Mouse (Mus musculus) hindbrain, embryonic 16.5 days (tissue): ENCODE results near the gene Selenoo. TPM values are rescaled to one million over a fixed set of nuclear protein-coding genes. Genes with fewer than 3 reads are reported as not detected.

ENCODE experiments used
- ATAC-seq: fragments of 200-750 bp; cut with Nextera tagmentation; 2 replicates; pipeline ENCODE4 v1.8.0; 2017; ENCODE audit warnings: moderate TSS enrichment, moderate library complexity
- H3K27ac ChIP-seq: fragments of 300-500 bp; sonication (generic); 2 replicates; pipeline ENCODE4 v1.5.1; 2014; ENCODE audit warnings: low read depth, mild to moderate bottlenecking, control low read depth, low read length, moderate library complexity
- H3K27me3 ChIP-seq: fragments of 300-500 bp; sonication (generic); replicated peaks from 2 replicates; pipeline ENCODE4 v1.6.1; 2014; ENCODE audit warnings: low read length; ENCODE audit not compliant: control insufficient read depth, insufficient read depth
- H3K36me3 ChIP-seq: fragments of 300-500 bp; sonication (generic); 2 replicates; pipeline ENCODE4 v1.6.1; 2014; ENCODE audit warnings: mild to moderate bottlenecking, low read length, moderate library complexity, mixed read lengths; ENCODE audit not compliant: control insufficient read depth, insufficient read depth
- H3K4me1 ChIP-seq: fragments of 300-500 bp; sonication (generic); 2 replicates; pipeline ENCODE4 v1.6.1; 2014; ENCODE audit warnings: low read depth, low read length; ENCODE audit not compliant: control insufficient read depth, insufficient read depth
- H3K4me2 ChIP-seq: fragments of 300-500 bp; sonication (generic); 2 replicates; pipeline ENCODE4 v1.6.1; 2014; ENCODE audit warnings: mild to moderate bottlenecking, low read length, control low read depth, moderate library complexity
- H3K4me3 ChIP-seq: fragments of 300-500 bp; sonication (generic); 2 replicates; pipeline ENCODE4 v1.5.1; 2014; ENCODE audit warnings: mild to moderate bottlenecking, low read length, control low read depth, moderate library complexity
- H3K9ac ChIP-seq: fragments of 300-500 bp; sonication (generic); 2 replicates; pipeline ENCODE4 v1.6.1; 2014; ENCODE audit warnings: low read depth, mild to moderate bottlenecking, control low read depth, low read length, moderate library complexity
- H3K9me3 ChIP-seq: fragments of 300-500 bp; sonication (generic); 2 replicates; pipeline ENCODE4 v1.6.1; 2014; ENCODE audit warnings: mild to moderate bottlenecking, low read length, moderate library complexity; ENCODE audit not compliant: control insufficient read depth
- WGBS: fragments of 180-500 bp; shearing (Covaris S2); extraction: QIAGEN DNeasy Blood & Tissue Kit; methylation state at CpG from one replicate; pipeline ENCODE4 v1.1.7; 2014; 5-methylcytosine and 5-hydroxymethylcytosine counted together
- polyA plus RNA-seq: library from polyadenylated mRNA; unstranded; fragments of >200 nt; fragmentation: Nextera tagmentation; extraction: Ambion mirVana; gene quantifications from 2 replicates; pipeline ENCODE4 v1.2.1, GENCODE M21; 2015

The Selenoo gene
- polyA plus RNA-seq, 1 experiment from 2014 or later, result 16.4 TPM

- no peak for ATAC-seq
- H3K4me2 ChIP-seq, result no peak overlapping the region
- 88% methylated on average over 9 of the region's 9 CpGs for WGBS
Measured at GRCm38 (mm10) chr15:89110147-89110546, 21.3 kb downstream of the Selenoo start.

GRCm38 (mm10) chr15:89118007-89118406 lies 29.1 kb downstream of the Selenoo start:
- Histone ChIP-seq H3K9ac (no peak overlapping the region), H3K9me3 (no peaks in the 10 kb centered on the region), H3K4me2 (no peak overlapping the region), H3K27me3 (no peaks in the 10 kb centered on the region), H3K4me1 (peaks cover 30% of the 10 kb centered on the region), H3K36me3 (peaks cover 18% of the 10 kb centered on the region), H3K27ac (no peak overlapping the region), H3K4me3 (no peak overlapping the region)
- ATAC-seq, result no peak

More at GRCm38 (mm10) chr15:89110147-89110546, 21.3 kb downstream of the Selenoo start:
- no peaks in the 10 kb centered on the region for H3K4me1 ChIP-seq
- H3K9me3 ChIP-seq, result no peaks in the 10 kb centered on the region
- no peaks in the 10 kb centered on the region for H3K27me3 ChIP-seq
- H3K4me3 ChIP-seq, result no peak overlapping the region
- H3K36me3 ChIP-seq, result peaks cover 52% of the 10 kb centered on the region
- no peak overlapping the region for H3K9ac ChIP-seq
- H3K27ac ChIP-seq, result no peak overlapping the region

DNA sequence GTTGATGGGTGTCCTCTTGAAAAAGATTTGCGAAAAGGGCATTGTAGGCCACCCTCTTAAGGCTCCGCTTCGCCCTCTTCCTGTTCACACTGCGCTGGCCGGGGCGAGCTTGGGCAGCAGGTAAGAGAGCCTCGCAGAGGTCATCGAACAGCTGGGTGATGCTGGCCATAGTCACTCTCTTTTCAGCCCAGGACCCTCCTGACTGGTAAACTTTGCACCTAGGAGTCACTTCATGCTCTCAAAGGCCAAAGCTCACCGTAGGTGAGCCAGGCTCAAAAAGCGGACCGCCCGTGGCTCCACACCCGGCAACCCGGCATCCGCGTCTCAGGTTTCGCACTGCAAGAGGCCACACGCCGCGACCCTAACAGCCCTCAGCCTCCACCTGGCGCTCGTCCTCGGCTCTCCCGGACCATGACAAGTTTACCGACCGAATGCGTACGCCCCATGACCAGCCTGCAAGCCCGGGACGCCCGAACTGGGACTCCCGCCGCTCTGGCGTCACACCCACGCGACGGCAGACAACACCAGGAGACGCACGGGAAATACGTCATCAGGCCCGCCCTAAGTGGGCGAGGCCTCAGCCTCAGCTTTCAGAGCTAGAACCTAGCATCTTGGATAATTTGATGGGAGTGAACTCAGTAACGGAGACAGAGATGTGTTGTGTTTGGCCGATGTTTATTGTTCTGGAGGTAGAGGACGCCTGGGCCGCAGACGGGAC lies 33.9 kb downstream of the Selenoo start, which contains the start of gene Tubgcp6:
TSS of gene Tubgcp6 (minus strand) at position 464 of the 718 bp plus-strand sequence.
- no peaks in the 10 kb centered on the region for H3K27me3 ChIP-seq
- H3K9ac ChIP-seq, result peak within 1 kb of the TSS; percentile 86
- no peaks in the 10 kb centered on the region for H3K9me3 ChIP-seq
- WGBS, result under 1% methylated on average over 47 of the region's 47 CpGs
- peak; percentile 85 for ATAC-seq
- no peaks in the 10 kb centered on the region for H3K36me3 ChIP-seq
- peaks cover 43% of the 10 kb centered on the region for H3K4me1 ChIP-seq
- H3K27ac ChIP-seq, result peak within 1 kb of the TSS; percentile 89
- H3K4me3 ChIP-seq, result peak within 1 kb of the TSS; percentile 91
- peak within 1 kb of the TSS; percentile 98 for H3K4me2 ChIP-seq

DNA sequence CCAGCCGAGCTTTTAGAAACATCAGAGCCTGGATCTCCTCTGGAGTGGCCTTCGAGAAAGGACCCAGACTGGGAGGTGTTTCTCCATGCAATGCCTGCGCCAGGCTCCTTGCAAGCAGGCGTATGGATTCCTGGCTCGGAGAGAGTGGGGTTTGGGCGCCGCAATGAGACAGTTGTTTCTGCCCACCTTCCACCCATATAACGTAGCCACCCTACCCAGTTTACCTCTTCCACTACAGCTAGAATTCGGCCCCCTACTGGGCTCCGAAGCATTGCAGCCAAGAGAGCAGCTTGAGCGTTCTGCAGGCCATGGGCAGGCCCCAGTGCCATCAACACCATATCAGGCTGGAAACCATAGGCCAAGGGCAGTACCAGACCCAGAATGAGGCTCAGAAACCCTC lies 34.7 kb downstream of the Selenoo start:
- ATAC-seq, result 0 out of 2 replicates have a peak, but pooled peaks have one; percentile 7
- WGBS, result 34% methylated on average over 11 of the region's 11 CpGs
- H3K4me3 ChIP-seq, result peak overlapping the region; percentile 91

DNA sequence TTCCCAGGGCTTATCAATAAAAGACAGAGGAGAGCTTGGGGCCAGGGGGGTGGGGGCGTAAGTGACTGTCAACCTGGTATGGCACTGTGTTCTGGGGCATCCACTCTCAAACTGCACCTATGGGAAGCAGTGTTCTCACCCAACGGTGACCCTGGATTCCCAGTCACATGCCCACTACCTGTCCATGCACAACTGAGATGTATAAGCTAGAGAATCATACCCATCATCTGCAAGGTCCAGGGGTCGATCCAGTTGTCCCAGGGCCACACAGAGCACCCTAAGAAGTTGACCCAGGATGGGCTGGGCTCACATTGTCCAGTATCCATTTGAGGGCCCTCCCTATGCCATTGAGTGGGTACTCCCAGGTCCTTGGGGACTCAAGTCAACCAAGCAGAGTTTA lies 35.4 kb downstream of the Selenoo start:
- Histone ChIP-seq H3K27me3 (no peaks in the 10 kb centered on the region), H3K9me3 (no peaks in the 10 kb centered on the region), H3K9ac (peak overlapping the region; percentile 31; the same call in 1 of the 2 replicates), H3K4me1 (peaks cover 51% of the 10 kb centered on the region), H3K27ac (no peak overlapping the region), H3K4me2 (no peak overlapping the region), H3K36me3 (no peaks in the 10 kb centered on the region), H3K4me3 (no peak overlapping the region)
- ATAC-seq, result no peak
- 91% methylated on average over 3 of the region's 3 CpGs for WGBS

More for the DNA sequence above, 34.7 kb downstream of the Selenoo start:
- peak overlapping the region; percentile 86 for H3K9ac ChIP-seq
- H3K4me2 ChIP-seq, result peak overlapping the region; percentile 78
- peaks cover 47% of the 10 kb centered on the region for H3K4me1 ChIP-seq
- H3K36me3 ChIP-seq, result no peaks in the 10 kb centered on the region
- H3K27me3 ChIP-seq, result no peaks in the 10 kb centered on the region
- H3K9me3 ChIP-seq, result no peaks in the 10 kb centered on the region
- peak overlapping the region; percentile 89 for H3K27ac ChIP-seq

GRCm38 (mm10) chr15:89125351-89125750 lies 36.5 kb downstream of the Selenoo start:
- H3K27me3 ChIP-seq, result no peaks in the 10 kb centered on the region
- no peak overlapping the region for H3K4me2 ChIP-seq
- peaks cover 42% of the 10 kb centered on the region for H3K4me1 ChIP-seq
- H3K4me3 ChIP-seq, result no peak overlapping the region
- no peaks in the 10 kb centered on the region for H3K9me3 ChIP-seq
- H3K36me3 ChIP-seq, result no peaks in the 10 kb centered on the region
- no peak overlapping the region for H3K9ac ChIP-seq
- no peak for ATAC-seq
- WGBS, result 96% methylated on average over 9 of the region's 9 CpGs
- no peak overlapping the region for H3K27ac ChIP-seq

DNA sequence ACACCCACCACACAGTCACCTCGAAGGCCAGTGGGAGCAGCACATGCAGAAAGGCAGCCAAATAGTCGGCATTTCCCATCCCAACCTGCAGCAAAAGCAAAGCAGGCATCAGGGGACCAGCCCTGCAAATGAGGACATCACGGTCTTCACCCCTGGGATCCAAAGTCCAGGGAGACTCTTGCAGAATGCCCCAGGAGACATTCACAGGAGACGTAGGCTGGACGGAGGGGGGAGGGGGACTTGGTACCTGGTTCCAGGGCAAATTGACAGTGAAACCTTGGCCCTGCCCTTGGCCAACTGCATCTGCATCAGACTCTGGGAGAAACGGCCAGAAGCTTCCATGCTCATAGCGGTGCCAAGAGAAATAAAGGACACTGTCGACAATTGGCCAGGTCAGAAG lies 37.7 kb downstream of the Selenoo start:
- no peak overlapping the region for H3K4me2 ChIP-seq
- WGBS, result 86% methylated on average over 8 of the region's 8 CpGs
- no peaks in the 10 kb centered on the region for H3K9me3 ChIP-seq
- no peaks in the 10 kb centered on the region for H3K27me3 ChIP-seq
- H3K27ac ChIP-seq, result no peak overlapping the region
- no peak overlapping the region for H3K4me3 ChIP-seq
- no peaks in the 10 kb centered on the region for H3K36me3 ChIP-seq
- H3K4me1 ChIP-seq, result peaks cover 30% of the 10 kb centered on the region
- ATAC-seq, result no peak
- no peak overlapping the region for H3K9ac ChIP-seq

DNA sequence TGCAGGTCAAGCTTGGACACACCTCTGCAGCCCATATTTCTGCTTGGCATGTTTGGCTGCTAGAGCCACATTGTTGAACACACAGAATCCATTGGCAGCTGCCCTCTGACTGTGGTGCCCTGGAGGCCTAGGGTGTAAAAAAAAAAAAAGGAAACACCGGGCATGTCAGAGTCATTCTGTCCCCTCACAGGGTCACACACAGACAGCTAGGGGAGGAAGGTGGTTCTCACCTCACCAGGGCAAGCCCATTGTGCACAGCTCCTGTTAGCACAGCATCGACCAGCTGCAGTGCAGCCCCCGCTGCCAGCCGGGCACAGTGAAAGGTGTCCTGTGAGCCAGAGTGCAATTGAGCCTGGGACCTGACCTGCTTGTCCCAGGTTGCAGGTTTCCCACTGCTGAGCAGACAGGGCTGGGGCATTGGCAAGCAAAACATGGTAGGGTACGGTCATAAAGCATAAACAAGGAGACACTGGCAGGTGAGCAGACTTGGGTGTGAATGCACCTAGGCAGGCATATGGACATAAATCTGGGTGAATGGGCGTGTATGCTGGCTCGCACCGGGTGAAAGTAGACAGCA lies 38.6 kb downstream of the Selenoo start:
- peak overlapping the region; percentile 81 for H3K9ac ChIP-seq
- H3K36me3 ChIP-seq, result no peaks in the 10 kb centered on the region
- no peak for ATAC-seq
- H3K9me3 ChIP-seq, result no peaks in the 10 kb centered on the region
- H3K27ac ChIP-seq, result peak overlapping the region; percentile 14; the same call in 1 of the 2 replicates
- no peaks in the 10 kb centered on the region for H3K27me3 ChIP-seq
- 86% methylated on average over 8 of the region's 8 CpGs for WGBS
- peaks cover 21% of the 10 kb centered on the region for H3K4me1 ChIP-seq
- H3K4me3 ChIP-seq, result peak overlapping the region; percentile 65
- peak overlapping the region; percentile 64 for H3K4me2 ChIP-seq
